Mouse (Mus musculus): ENCODE data around the gene Frs3.

The Frs3 gene

DNA sequence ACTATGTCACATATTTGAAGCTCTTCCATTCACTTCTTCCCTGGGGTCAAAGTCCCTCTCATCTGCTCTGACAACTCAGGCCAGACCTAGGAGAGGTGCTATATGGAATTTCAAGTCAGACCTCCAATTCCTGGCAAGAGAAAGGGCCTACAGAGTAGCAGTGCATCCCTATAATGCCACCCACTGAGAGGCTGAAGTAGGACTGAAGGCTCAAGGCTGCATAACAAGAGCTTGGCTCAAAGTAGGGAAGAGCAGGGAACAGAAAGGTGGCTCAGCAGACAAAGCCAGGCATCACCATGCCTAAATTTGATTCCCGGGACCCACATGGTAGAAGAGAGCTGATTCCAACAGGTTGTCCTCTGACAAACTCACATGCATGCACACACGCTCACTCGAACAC lies 2.8 kb downstream of the Frs3 start:
- no peak for DNase-seq (ENCODE audit: low read depth, low spot score)

DNA sequence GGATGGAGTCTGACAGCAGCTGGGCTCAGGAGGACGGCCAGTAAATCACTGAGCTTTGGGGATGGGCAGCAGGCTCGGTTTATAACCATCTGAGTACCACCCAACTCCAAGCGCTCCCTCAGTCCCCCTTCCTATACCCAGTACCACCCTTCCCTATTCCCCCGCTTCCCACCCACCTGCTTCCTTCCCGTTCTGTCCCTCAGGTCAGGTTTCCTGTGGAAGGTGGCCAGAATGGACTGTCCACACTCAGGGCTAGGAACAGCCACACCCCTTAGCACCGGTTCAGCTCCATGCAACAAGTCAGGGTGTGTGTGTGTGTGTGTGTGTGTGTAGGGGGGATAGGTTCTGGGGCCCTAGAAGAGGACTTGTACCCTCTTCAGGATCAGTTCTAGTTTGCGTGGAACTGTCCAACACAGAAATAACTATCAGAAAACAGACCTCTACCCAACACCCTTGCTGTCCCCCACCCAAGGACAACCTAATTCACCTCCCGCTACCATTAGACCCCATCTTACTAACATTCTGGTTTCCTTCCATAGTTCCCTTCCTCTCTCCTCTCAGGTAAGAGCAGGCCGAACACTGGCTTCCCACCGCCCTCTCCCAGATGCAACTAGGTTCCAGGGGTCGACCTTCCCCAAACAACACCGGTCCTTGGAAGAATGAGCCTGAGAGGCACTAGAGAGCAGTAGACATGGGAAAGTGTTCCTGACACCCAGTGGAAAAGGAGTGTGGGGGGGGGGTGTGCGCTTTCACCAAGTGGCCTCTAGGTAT lies 5.0 kb downstream of the Frs3 start:
- DNase-seq (ENCODE audit: low read depth, low spot score), result no peak

DNA sequence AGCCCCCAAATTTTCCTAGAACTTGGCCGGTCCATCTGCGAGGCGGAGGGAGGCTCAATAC lies 5.4 kb downstream of the Frs3 start, which contains the start of gene Gm21981:
Gene Gm21981, minus strand, starts transcription at position 14 of the 61 bp plus-strand sequence.
- no peak for DNase-seq (ENCODE audit: low read depth, low spot score)

DNA sequence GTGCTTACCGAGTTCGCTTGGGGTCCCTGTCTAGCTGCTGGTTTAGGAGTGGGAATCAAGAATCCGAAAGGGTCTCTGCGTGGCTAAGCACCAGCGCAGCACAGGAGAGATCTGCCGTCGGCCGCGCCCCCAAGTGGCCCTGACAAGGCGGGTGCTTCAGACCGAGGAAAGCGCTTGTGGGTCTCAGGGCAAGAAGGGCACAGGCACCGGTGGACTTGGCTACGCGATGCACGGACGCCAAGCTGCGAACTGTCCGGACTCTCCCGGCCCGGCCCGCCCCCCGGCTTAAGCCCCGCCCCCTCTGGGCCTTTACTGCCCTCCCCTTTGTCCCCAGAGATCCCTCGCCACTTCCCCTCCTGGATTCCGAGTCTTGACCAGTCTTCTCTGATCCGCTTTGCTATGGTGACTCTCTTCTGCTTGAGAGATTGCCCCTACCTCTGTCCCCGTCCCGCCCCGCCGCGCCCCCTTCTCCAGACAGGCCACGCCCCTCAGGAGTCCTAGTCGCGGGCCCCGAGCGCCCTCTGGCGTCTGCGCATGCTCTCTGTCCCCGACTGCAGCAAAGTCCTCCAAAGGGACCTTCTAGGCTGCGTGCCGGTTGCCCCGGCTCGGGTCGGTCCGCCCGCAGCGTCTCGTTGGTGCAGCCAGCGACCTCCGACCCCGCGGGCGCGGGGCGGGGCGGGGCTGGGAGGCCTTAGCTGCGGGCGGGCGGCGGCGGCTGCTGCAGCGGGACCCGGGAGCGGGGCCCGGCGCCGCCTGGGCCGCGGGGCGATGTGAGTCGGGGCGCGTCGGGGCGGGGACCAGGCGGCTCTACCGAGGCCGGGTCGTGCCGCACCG lies 5.9 kb downstream of the Frs3 start, which contains the start of gene Prickle4:
Gene Prickle4, minus strand, starts transcription at position 234 of the 834 bp plus-strand sequence.
- DNase-seq (ENCODE audit: low read depth, low spot score), result peak; percentile 92

DNA sequence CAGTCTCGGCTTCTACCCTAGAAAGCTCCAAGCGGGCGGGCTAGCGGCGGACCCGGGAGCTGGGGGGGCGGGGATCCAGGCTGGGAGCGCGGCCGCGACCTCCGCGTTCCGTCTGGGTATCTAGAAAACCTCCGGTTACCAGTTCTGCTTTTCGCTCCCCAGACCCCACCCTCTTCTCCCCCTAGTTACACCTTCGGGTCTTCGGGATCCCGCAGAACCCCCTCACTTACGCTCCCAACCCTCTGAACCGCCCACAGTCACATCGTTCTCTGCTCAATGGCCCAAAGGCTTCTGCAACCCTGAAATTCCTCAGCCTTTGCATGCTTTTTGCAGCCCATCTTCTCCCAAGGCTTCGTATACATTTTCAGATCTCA lies 6.5 kb downstream of the Frs3 start:
- DNase-seq (ENCODE audit: low read depth, low spot score), result peak; percentile 38

DNA sequence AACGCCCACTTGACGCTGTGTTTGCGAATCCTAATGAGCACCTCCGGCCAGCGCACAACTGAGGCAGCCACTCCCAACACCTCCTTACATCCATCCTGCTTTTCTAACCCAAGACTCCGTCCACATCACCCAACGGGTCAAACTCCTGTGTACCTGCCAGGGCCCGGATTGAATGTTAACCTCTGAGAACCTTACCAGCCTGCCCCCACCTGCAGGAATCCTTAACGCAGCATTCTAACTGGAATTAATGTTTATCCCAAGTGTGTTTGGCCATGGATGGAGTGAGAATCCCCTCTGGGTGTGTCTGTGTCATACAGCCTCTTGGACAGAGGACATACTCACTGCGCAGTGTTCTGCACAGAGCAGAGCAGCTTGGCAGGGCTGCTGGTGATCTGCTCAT lies 9.3 kb downstream of the Frs3 start:
- DNase-seq (ENCODE audit: low read depth, low spot score), result no peak

DNA sequence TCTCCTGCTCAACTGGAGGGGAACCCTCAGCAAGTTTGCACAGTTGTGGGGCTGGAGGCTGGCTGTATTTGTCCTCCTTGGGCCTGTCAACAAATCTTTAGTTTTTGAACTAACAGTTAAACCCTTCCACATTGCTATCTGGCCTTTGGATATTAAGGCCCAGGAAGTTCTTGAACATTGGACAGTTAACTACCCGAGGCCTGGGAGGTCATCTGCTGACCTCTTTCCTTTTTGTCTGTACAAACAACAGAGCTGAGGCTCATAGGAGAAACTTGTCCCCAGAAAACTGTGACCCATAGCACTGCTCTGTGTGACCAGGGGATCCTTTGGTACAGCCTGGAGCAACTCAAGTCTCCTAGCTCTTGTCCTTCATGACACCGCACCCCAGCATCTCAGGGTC lies 10.2 kb downstream of the Frs3 start:
- DNase-seq (ENCODE audit: low read depth, low spot score), result no peak

DNA sequence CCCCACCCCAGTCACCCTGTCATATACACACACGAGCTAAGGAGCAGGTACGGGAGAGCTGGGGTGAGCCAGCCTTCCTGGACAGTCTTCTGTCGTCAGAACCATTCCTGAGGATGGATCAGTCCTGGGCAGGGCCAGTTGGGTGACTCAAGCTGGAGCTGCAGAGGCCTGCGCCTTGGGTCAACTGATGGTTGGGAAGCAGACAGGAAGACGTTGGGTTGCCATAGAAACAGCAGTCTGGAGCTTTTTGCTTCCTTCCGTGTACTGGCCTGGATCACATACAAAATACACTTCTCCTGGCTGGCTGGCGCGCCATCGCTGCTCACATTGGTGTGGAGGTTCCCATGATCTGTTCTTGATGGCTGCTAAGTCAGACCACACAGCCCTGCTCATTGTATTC lies 13.0 kb downstream of the Frs3 start:
- no peak for DNase-seq (ENCODE audit: low read depth, low spot score)

DNA sequence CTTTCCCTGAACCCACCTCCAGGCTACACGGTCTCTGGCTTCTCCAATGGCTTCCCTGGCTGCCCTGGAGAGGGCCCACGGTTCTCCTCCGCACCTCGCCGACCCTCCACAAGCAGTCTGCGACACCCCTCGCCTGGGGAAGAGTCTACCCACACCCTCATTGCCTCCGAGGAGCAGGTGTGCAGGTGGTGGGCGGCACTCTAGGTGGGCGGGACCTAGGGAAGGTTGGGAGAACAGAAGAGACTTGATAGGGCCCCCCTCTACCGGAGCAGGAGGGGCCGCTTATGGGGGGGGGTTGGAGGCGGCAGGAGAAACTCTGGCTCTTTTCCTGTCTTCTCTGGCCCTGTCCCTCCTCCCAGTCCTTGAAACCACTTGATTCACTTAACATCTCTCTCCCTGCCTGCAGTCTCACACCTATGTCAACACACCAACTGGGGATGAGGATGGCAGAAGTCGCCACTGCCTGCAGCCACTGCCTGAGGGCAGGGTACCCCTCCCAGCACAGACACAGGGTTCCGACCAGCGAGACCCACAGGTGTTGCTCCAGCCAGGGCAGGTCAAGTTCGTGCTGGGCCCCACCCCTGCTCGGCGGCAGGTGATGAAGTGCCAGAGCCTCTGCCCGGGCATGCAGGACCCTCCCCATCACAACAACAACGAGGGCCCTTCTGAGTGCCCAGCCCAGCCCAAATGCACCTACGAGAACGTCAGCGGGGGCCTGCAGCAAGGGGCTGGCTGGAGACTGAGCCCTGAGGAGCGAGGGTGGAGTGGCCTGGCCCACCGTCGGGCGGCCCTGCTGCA lies 13.9 kb downstream of the Frs3 start:
- no peak for DNase-seq (ENCODE audit: low read depth, low spot score)

DNA sequence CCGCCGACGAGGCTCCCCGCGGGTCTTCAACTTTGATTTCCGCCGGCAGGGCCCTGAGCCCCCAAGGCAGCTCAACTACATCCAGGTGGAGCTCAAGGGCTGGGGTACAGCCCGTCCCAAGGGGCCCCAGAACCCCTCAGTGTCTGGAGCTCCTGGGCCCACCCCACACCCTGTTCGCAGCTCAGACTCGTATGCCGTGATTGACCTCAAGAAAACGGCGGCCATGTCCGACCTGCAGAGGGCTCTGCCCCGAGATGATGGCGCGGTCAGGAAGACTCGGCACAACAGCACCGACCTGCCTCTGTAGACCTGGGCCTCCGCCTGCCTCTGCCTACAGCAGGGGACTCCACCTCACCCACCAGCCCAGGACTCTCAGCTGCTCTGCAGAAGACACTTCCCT lies 14.7 kb downstream of the Frs3 start:
- no peak for DNase-seq (ENCODE audit: low read depth, low spot score)

DNA sequence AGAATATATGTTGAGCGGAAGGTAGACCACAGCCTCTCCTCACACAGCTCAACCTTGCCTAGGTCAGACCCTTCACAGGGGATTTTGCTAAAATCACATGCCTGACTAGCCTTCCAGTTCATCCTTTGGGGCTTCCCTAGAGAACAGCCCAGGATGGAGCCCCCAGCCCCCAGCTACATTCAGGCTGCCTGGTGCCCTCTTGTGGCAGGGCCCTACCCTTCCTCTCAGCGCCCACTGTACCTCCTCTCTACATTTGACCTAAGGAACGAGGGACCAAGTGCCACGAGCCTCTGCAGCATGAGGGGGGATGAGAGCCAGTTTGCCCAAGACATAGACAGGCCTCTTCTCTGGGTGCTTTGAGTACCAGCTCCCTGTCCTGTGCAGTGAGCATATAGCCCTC lies 15.9 kb downstream of the Frs3 start:
- DNase-seq (ENCODE audit: low read depth, low spot score), result no peak

DNA sequence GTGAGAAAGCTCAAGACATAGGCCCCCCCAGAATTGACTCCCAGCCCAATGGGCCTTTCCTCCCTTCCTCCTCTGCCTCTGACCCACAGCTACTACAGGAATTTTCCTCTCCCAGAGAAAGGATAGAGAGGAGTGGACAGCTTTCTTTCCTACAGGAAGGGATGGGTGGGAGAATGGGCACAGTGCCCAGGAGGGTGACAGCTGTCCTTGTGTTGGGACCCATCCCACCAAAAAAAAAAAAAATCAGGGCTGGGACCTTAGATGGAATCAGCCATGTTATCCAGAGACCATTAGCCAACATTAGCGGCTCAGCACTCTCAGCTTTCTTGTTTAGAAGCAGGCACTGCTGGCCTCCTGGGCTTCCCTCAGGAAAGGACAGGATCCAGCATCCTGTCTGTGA lies 17.4 kb downstream of the Frs3 start:
- DNase-seq (ENCODE audit: low read depth, low spot score), result no peak

DNA sequence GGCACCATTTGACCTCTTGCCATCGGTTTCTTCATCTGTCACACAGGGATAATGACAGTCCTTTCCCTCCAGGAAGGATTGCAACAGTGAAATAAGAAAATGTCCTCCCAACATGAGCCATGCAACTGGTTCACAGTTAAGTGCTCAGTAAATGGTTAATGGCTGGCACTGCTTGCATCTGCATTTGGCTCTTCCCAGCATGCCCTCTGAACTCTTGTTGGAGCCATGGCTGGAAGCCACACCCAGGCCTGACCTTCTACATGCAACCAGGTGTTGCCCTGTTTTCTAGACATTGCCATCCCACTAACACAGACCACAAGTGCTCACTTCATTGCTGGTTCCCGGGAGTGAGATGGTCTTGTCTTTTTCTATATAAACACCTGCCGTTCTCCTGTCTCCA lies 19.1 kb downstream of the Frs3 start:
- no peak for DNase-seq (ENCODE audit: low read depth, low spot score)

DNA sequence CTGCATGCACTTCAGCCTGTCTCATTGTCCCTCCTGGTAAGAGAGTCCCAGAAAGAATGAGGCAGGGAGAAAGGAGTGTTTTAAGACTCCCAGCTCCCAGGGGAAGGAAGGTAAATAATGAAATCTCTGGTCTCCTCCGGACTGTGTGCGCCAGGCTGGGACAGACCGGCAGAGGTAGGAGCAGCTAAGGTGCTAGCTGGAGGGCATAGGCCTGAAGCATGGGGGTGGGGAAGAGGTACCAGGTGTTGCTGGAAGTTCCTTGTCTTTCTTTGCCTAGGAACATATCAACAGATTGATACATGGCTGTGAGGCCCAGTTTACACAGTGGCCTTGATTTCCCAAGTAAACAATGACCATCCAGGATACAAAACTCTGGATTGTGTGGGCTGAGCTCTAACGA lies 20.1 kb downstream of the Frs3 start:
- DNase-seq (ENCODE audit: low read depth, low spot score), result no peak

DNA sequence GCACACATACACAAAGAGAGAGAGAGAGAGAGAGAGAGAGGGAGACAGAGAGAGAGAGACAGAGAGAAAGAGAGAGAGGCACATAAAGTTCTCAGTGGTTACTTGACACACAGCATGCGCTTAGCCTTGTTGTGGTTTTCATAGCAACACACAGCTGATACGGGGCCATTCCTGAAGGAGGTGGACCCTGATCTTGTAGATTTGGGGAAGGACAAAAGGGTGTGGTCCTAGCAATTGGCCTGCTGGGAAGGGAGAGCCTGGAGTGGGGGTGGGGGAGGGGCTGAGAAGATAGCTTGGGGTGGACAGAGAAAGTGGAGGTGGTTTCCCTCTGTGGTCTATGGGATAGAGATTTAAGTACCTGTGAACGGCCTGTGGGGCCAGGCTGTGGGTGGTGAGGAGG lies 21.2 kb downstream of the Frs3 start:
- DNase-seq (ENCODE audit: low read depth, low spot score), result no peak

DNA sequence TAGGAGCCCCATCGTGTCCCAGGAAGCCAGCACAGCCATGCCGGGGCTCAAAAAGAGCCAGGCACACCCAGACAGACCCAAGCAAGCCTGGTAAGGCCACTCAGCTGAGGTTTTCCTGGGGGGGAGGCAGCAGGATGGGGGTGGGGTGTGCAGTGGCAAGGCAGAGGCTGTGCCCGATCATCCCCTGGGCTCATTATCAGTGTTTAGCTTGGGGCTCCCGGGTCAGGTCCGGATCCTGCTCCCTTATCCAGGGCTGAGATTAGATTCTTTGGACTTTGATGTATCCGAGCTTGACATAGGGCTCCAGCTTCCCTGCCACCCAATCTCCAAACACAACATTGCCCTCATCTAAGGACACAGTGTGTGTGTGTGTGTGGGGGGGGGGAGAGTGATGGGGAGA lies 23.1 kb downstream of the Frs3 start:
- DNase-seq (ENCODE audit: low read depth, low spot score), result no peak

DNA sequence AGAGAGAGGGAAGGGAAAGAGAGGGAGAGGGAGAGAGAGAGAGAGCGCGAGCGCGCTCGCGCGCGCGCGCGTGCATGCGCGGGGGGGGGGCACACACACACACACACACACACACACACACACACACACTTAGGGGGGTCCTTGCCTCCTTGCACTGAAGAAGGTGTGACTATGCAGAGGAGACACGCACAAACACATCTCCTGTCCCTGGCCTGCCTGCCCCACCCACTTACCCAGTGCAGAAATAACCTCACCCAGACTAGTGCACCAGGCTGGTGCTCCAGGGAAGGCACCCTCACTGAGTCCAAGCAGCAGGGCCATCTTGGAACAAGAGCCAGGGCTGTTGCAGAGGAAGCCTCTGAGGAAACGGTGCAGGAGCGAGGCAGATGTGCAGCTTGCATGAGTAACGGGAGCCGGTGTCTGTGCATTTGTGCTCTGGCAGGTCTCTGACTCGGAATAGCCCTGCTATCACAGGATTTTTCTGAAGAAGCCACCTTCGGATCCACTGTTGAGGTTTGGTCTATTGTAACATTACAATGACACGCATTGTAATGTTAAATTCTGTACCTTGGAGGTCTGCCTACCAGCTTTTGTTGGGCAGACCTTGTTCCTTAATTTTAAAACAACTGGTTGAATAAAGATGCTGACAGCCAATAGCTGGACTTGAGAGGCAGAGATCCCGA lies 24.2 kb downstream of the Frs3 start:
- DNase-seq (ENCODE audit: low read depth, low spot score), result no peak

DNA sequence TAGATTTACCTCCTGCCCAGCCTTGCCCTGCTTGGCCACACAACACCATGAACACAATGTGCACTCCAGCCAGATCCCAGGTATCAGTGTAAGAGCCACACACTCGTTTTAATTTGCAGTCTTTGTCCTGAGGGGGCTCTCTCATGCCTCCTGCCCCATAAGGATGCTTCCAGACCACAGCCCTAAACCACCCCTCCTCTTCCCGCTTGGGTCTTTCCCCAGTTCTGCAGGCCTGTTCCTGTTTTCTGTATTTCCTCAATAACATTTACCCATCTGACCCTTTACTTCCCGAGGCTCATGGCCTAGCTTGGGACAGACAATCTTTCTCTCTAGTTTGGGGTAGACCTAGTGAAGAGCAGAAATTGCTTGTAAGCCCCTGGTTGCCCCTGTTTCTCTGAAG lies 26.2 kb downstream of the Frs3 start:
- no peak for DNase-seq (ENCODE audit: low read depth, low spot score)

DNA sequence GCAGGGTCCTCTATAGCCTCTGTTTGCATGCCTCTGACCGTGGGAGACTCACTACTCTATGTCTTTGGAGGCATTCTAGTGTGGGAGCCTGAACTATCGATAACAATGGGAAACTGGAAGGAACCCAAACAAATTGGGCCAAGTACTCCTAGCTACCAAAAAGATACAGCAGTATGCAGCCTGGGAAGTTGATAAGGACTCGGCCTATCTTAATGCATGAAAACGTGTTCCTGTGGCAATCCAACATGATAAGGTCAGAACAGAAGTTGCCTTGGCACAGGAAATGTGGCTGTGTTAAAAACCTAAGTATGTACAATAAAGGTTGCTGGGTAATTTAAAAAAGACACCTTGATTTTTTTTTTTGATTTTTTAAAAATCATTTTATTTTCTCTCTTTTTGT lies 32.4 kb downstream of the Frs3 start:
- no peak for DNase-seq (ENCODE audit: low read depth, low spot score)

DNA sequence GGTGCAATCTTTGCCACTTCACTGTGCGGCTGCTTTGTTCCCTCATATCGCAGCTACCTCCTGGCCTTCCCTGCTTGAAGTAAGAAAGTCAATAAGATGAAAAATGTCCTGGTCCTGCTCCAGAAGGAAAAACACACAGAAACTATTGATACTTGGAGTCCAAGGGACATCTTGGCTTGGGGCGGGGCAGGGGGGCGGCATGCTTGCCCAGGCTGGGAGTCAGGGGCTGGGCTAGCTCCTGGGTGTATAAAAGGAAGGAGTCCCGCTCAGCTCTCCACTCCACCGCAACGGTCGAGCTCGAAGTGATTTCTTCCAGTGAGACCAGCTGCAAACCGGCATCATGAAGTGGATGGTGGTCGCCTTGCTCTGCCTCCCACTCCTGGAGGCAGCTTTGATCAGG lies 37.7 kb downstream of the Frs3 start, which contains the start of gene Pgc:
Gene Pgc, plus strand, starts transcription at position 277 of the 400 bp plus-strand sequence.
- DNase-seq (ENCODE audit: low read depth, low spot score), result no peak

DNA sequence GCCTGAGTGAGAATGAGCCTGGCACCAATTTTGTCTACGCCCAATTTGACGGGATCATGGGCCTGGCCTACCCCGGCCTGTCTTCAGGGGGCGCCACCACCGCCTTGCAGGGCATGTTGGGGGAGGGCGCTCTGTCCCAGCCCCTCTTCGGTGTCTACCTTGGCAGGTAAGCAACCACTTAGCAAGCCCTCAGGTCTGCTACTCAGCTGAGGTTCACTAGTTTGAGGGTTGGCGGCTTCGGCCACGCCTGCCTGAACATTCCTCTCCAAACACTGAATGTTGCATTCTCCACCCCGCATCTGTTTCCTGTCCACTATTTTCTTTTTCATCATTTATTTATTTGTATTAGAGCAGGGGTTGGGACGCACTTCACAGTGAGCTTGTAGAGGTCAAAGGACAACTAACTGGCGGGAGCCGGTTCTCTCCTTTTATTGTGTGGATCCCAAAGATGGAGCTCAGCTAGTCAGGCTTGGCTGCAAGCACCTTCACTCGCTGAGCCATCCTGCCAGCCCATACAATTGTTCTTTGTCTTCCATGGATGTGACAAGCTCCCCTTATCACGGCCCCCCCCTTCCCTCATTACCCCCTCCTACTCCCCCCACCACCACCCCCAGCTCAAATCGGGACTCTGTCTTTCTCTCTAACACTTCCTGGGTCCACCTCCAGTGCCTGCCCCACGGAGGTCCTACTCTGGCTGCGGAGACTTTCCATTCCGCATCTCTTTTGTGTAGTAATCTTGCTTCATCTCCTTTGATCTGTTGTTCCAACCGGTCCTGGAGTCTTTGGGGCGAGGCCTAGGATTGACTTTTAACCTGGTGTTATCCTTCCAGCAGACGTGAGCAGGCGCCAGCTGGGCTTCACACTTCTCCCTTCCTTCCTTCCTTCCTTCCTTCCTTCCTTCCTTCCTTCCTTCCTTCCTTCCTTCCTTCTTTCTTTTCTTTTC lies 42.1 kb downstream of the Frs3 start:
- DNase-seq (ENCODE audit: low read depth, low spot score), result no peak

All from 3T3-L1 (cell line).